Mouse (Mus musculus) megakaryocyte, embryonic 14.5 days (primary cell): ENCODE results near the gene Arhgap24.

Experiments used
- FLI1 ChIP-seq: IDR thresholded peaks from 2 replicates; pipeline ENCODE4 v1.6.1; 2012; ENCODE audit warnings: low read length, inconsistent platforms, mixed read lengths
- GATA1 ChIP-seq: IDR thresholded peaks from 3 replicates; pipeline ENCODE4 v1.6.1; 2012; ENCODE audit warnings: mixed read lengths, low read length, inconsistent platforms, borderline replicate concordance

DNA sequence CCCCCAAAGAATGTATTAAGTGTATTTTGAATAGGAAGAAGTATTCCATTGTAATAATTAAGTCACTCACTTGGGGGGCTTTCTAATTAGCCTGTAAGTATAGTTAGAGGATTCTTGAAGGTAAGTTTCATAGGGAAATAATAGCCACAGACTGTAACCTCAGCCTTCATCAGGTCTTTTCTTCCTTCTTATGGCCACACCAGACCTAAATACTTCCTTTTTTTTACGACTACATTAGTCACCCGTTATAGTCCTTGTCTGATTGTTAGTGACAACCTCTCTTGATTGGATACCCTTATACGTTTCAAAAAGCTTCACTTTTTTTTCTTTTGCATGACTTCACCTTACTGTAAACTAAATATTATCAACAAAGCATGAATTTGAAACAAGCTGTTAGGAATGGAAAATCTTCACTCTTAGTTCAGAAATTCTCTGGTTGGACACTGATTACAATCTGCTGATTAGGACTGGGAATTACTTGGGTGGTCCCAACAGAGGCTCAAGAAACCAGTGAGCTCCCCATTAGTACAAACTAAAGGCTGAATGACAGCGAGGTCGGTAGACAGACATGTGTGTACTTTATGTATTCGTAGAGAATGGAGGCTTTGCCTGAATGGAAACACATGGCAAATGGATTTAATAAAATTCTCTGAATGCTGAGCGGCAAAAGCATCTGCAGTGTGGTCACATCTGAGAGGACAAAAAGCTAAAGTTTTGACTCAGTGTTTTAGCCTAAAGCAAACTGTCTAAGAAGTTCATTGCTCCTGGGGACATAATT lies 158.8 kb downstream of the Arhgap24 start:
- no peak for TF ChIP-seq GATA1
- TF ChIP-seq FLI1 = no peak
